Mouse (Mus musculus) MEL (cell line): ENCODE results near the gene Pop5. TPM values are rescaled to one million over a fixed set of nuclear protein-coding genes. Genes with fewer than 3 reads are reported as not detected.

ENCODE experiments used
- DNase-seq: peaks from one replicate; pipeline ENCODE4 v3.0.0; 2011; ENCODE audit warnings: low read depth, low spot score
- H3K27ac ChIP-seq: 2 replicates; pipeline ENCODE4 v1.5.1; 2012; ENCODE audit warnings: low read depth, mild to moderate bottlenecking, control low read depth, low read length, moderate library complexity; ENCODE audit not compliant: control insufficient read depth
- H3K27me3 ChIP-seq, 2 experiments: fragments of 150-350 bp in 1 of 2; sonication (generic) in 1 of 2; 2 replicates each; pipeline ENCODE4 v1.6.1; 2012; ENCODE audit warnings: low read length in 2 of 2, mild to moderate bottlenecking in 2 of 2, improper control_type of control experiment in 1 of 2, moderate library complexity in 1 of 2; ENCODE audit not compliant: insufficient read depth in 2 of 2, control insufficient read depth in 1 of 2
- H3K36me3 ChIP-seq, 2 experiments: 2 replicates each; pipeline ENCODE4 v1.6.1; 2012 to 2014; ENCODE audit warnings: low read length in 2 of 2, improper control_type of control experiment in 1 of 2, inconsistent platforms in 1 of 2, mild to moderate bottlenecking in 1 of 2; ENCODE audit not compliant: insufficient read depth in 2 of 2, control insufficient read depth in 1 of 2
- H3K4me1 ChIP-seq, 2 experiments: fragments of 150-350 bp in 1 of 2; sonication (generic) in 1 of 2; 2 replicates each; pipeline ENCODE4 v1.6.1; 2012; ENCODE audit warnings: low read length in 2 of 2, improper control_type of control experiment in 1 of 2, mild to moderate bottlenecking in 1 of 2; ENCODE audit not compliant: insufficient read depth in 2 of 2, control insufficient read depth in 1 of 2
- H3K4me3 ChIP-seq, 2 experiments: fragments of 150-350 bp in 1 of 2; sonication (generic) in 1 of 2; 2 replicates each; pipeline ENCODE4 v1.5.1; 2012; ENCODE audit warnings: low read depth in 2 of 2, low read length in 2 of 2, mild to moderate bottlenecking in 2 of 2, moderate library complexity in 2 of 2, control low read depth in 1 of 2, improper control_type of control experiment in 1 of 2; ENCODE audit not compliant: control insufficient read depth in 1 of 2, insufficient read depth in 1 of 2
- H3K79me2 ChIP-seq: 2 replicates; pipeline ENCODE4 v1.6.1; 2012; ENCODE audit warnings: mild to moderate bottlenecking, low read length, moderate library complexity; ENCODE audit not compliant: control insufficient read depth, poor library complexity, insufficient read depth
- H3K9ac ChIP-seq: 2 replicates; pipeline ENCODE4 v1.6.1; 2012; ENCODE audit warnings: low read depth, mild to moderate bottlenecking, control low read depth, low read length, moderate library complexity; ENCODE audit not compliant: control insufficient read depth, poor library complexity, severe bottlenecking
- H3K9me3 ChIP-seq: fragments of 150-350 bp; sonication (generic); replicated peaks from 2 replicates; pipeline ENCODE4 v1.6.1; 2012; ENCODE audit warnings: mild to moderate bottlenecking, low read length, improper control_type of control experiment, moderate library complexity; ENCODE audit not compliant: insufficient read depth
- E2F4 ChIP-seq: IDR thresholded peaks from 2 replicates; pipeline ENCODE4 v1.6.1; 2011; ENCODE audit warnings: low read depth, low read length, improper control_type of control experiment, borderline replicate concordance
- ELF1 ChIP-seq: IDR thresholded peaks from 2 replicates; pipeline ENCODE4 v1.6.1; 2014; ENCODE audit warnings: low read depth, mild to moderate bottlenecking, inconsistent platforms, low read length, improper control_type of control experiment, moderate library complexity
- ETS1 ChIP-seq: IDR thresholded peaks from 2 replicates; pipeline ENCODE4 v1.6.1; 2012; ENCODE audit warnings: low read depth, mild to moderate bottlenecking, inconsistent platforms, low read length, improper control_type of control experiment, moderate library complexity
- MAZ ChIP-seq: IDR thresholded peaks from 2 replicates; pipeline ENCODE4 v1.6.1; 2012; ENCODE audit warnings: low read depth, mild to moderate bottlenecking, inconsistent platforms, low read length, improper control_type of control experiment
- MEF2A ChIP-seq: IDR thresholded peaks from 2 replicates; pipeline ENCODE4 v1.6.1; 2014; ENCODE audit warnings: low read depth, mild to moderate bottlenecking, inconsistent platforms, low read length, improper control_type of control experiment; ENCODE audit not compliant: poor library complexity, insufficient replicate concordance, severe bottlenecking; ENCODE audit errors: extremely low read depth
- MXI1 ChIP-seq: IDR thresholded peaks from 2 replicates; pipeline ENCODE4 v1.6.1; 2011; ENCODE audit warnings: mild to moderate bottlenecking, low read depth, low read length, improper control_type of control experiment
- MYB ChIP-seq: IDR thresholded peaks from 2 replicates; pipeline ENCODE4 v1.6.1; 2011; ENCODE audit warnings: mild to moderate bottlenecking, low read depth, low read length, improper control_type of control experiment
- MYC ChIP-seq: IDR thresholded peaks from 2 replicates; pipeline ENCODE4 v1.6.1; 2011; ENCODE audit warnings: low read depth, mild to moderate bottlenecking, low read length, improper control_type of control experiment, moderate library complexity
- NELFE ChIP-seq: IDR thresholded peaks from 2 replicates; pipeline ENCODE4 v1.6.1; 2011; ENCODE audit warnings: low read depth, low read length, improper control_type of control experiment
- NRF1 ChIP-seq: IDR thresholded peaks from 2 replicates; pipeline ENCODE4 v1.6.1; 2014; ENCODE audit warnings: low read depth, mild to moderate bottlenecking, inconsistent platforms, low read length, improper control_type of control experiment, moderate library complexity; ENCODE audit not compliant: poor library complexity, insufficient read depth, severe bottlenecking
- POLR2A ChIP-seq, 2 experiments: IDR thresholded peaks; 2 replicates each; pipeline ENCODE4 v1.6.1; 2011 to 2012; ENCODE audit warnings: low read length in 2 of 2, mild to moderate bottlenecking in 2 of 2, control low read depth in 1 of 2, improper control_type of control experiment in 1 of 2, low read depth in 1 of 2, moderate library complexity in 1 of 2; ENCODE audit not compliant: control insufficient read depth in 1 of 2, insufficient read depth in 1 of 2, poor library complexity in 1 of 2
- POLR2AphosphoS2 ChIP-seq: IDR thresholded peaks from 2 replicates; pipeline ENCODE4 v1.6.1; 2011; ENCODE audit warnings: low read length, improper control_type of control experiment
- POLR2AphosphoS5 ChIP-seq: IDR thresholded peaks from 2 replicates; pipeline ENCODE4 v1.6.1; 2012; ENCODE audit warnings: low read depth, borderline replicate concordance, mild to moderate bottlenecking, inconsistent platforms, low read length, moderate library complexity, mixed read lengths
- SIN3A ChIP-seq: IDR thresholded peaks from 2 replicates; pipeline ENCODE4 v1.6.1; 2012; ENCODE audit warnings: low read length, improper control_type of control experiment, inconsistent platforms
- TAL1 ChIP-seq: IDR thresholded peaks from 2 replicates; pipeline ENCODE4 v1.6.1; 2012; ENCODE audit warnings: mild to moderate bottlenecking, inconsistent platforms, low read length, moderate library complexity, mixed read lengths
- TBP ChIP-seq: IDR thresholded peaks from 2 replicates; pipeline ENCODE4 v1.8.0; 2011; ENCODE audit warnings: low read depth, low read length, improper control_type of control experiment
- USF2 ChIP-seq, 2 experiments: IDR thresholded peaks; 2 replicates each; pipeline ENCODE4 v1.6.1; 2011 to 2012; ENCODE audit warnings: improper control_type of control experiment in 2 of 2, low read length in 2 of 2, borderline replicate concordance in 1 of 2, inconsistent platforms in 1 of 2, low read depth in 1 of 2, mild to moderate bottlenecking in 1 of 2; ENCODE audit not compliant: insufficient read depth in 1 of 2
- ZNF384 ChIP-seq: IDR thresholded peaks from 2 replicates; pipeline ENCODE4 v1.6.1; 2012; ENCODE audit warnings: low read depth, mild to moderate bottlenecking, inconsistent platforms, low read length, improper control_type of control experiment
- polyA plus RNA-seq, 2 experiments: library from polyadenylated mRNA; stranded (reverse) in 1 of 2; unstranded in 1 of 2; fragments of >175 nt in 1 of 2; fragments of >200 nt in 1 of 2; gene quantifications; 2 replicates each; pipeline versions ENCODE4 v1.2.1 to v1.2.4; 2012; ENCODE audit warnings: low replicate concordance in 2 of 2, low read depth in 1 of 2; ENCODE audit not compliant: insufficient read length in 2 of 2, insufficient read depth in 1 of 2, missing spikeins in 1 of 2
- total RNA-seq: library from RNA; depleted of rRNA; stranded (reverse); fragments of 300-350 nt; gene quantifications from 2 replicates; pipeline ENCODE4 v1.2.3, GENCODE M21; 2012

The Pop5 gene
- total and polyA plus RNA-seq, 3 experiments = 103 to 388 (median 208) TPM

- TF ChIP-seq E2F4 = no peak
- TF ChIP-seq SIN3A = peak; percentile 95
- TF ChIP-seq POLR2AphosphoS2 = peak; percentile 84
- peak; percentile 99 for TF ChIP-seq MXI1
- TF ChIP-seq ETS1 = peak; percentile 23; the same call in 1 of the 2 replicates
- TF ChIP-seq POLR2A (IDR thresholded peaks at IDR 0.05; ENCODE audit: control insufficient read depth in 1 of 2, insufficient read depth in 1 of 2, low read depth in 1 of 2, low read length in 2 of 2, poor library complexity in 1 of 2) = peak; percentile 64 to 95
Observed at GRCm38 (mm10) chr5:115237803-115238728, 2.4 kb downstream of the Pop5 start (continued).

- DNase-seq = no peak
- peaks cover 3 to 17% of the 10 kb centered on the region in 2 experiments; a peak in 2 of 4 replicates for H3K4me1 ChIP-seq
- no peak overlapping the region for H3K27ac ChIP-seq
- H3K36me3 ChIP-seq = peaks cover 3 to 13% of the 10 kb centered on the region in 2 experiments
- peak overlapping the region; percentile 85 for H3K9ac ChIP-seq
- no peaks in the 10 kb centered on the region for H3K9me3 ChIP-seq
- no peak for TF ChIP-seq NELFE
- no peak for TF ChIP-seq ZNF384
- no peak for TF ChIP-seq POLR2A (IDR thresholded peaks at IDR 0.05; ENCODE audit: control insufficient read depth in 1 of 2, insufficient read depth in 1 of 2, low read depth in 1 of 2, low read length in 2 of 2, poor library complexity in 1 of 2)
- no peak for TF ChIP-seq NRF1
- no peak for TF ChIP-seq ELF1
- TF ChIP-seq TAL1 = no peak
- TF ChIP-seq USF2 (IDR thresholded peaks at IDR 0.05; ENCODE audit: borderline replicate concordance in 1 of 2, insufficient read depth in 1 of 2, low read depth in 1 of 2, low read length in 2 of 2) = no peak
- TF ChIP-seq MEF2A = no peak
- no peak for TF ChIP-seq MAZ
- TF ChIP-seq TBP = no peak
- no peak for TF ChIP-seq POLR2AphosphoS5
- TF ChIP-seq MYC = no peak
- TF ChIP-seq MYB = no peak
- H3K4me3 ChIP-seq = peak overlapping the region; percentile 84 to 95
- H3K27me3 ChIP-seq = no peaks in the 10 kb centered on the region
- H3K79me2 ChIP-seq = peaks cover 9% of the 10 kb centered on the region
Observed at GRCm38 (mm10) chr5:115238729-115239195, 3.1 kb downstream of the Pop5 start.
